Comparison of ENCODE assay signal across 8 mouse cellular contexts in genomic region chr2:119799181-119799960, GRCm38 (mm10). TPM values are rescaled to one million over a fixed set of nuclear protein-coding genes. Genes with fewer than 3 reads are reported as not detected.
DNase-seq lines count a peak whose midpoint lies in the region; ATAC-seq and TF ChIP-seq lines count a peak whose summit lies in the region.

No protein-coding gene starts in this region.

- H3K4me3 ChIP-seq in brown adipose tissue, adult 24 weeks (ENCODE audit: insufficient read depth, low read depth, low read length): peak overlapping the region; percentile 53
- peak overlapping the region; percentile 93 for H3K4me3 ChIP-seq in forebrain, embryonic 15.5 days
- peak overlapping the region; percentile 64 for H3K4me3 ChIP-seq in liver, postnatal 0 days (ENCODE audit: low read depth, low read length)

- H3K27me3 ChIP-seq in forebrain, embryonic 15.5 days: peaks cover 14% of the 10 kb centered on the region
- peaks cover 45% of the 10 kb centered on the region for H3K27me3 ChIP-seq in liver, postnatal 0 days (ENCODE audit: insufficient read depth, low read length)

- H3K4me1 ChIP-seq in brown adipose tissue, adult 24 weeks (ENCODE audit: control insufficient read depth, insufficient read depth, insufficient read length, low read length): no peaks in the 10 kb centered on the region
- peaks cover 47% of the 10 kb centered on the region for H3K4me1 ChIP-seq in forebrain, embryonic 15.5 days
- peaks cover 9% of the 10 kb centered on the region; the same call in 1 of the 2 replicates for H3K4me1 ChIP-seq in liver, postnatal 0 days (ENCODE audit: insufficient read depth)

- no peak overlapping the region for H3K27ac ChIP-seq in brown adipose tissue, adult 24 weeks (replicated peaks; ENCODE audit: low read depth, low read length)
- peak overlapping the region; percentile 37; the same call in 1 of the 2 replicates for H3K27ac ChIP-seq in forebrain, embryonic 15.5 days (replicated peaks)
- H3K27ac ChIP-seq in liver, postnatal 0 days (ENCODE audit: low read depth): no peak overlapping the region

- no peak for TF ChIP-seq EP300 in liver, postnatal 0 days (IDR thresholded peaks at IDR 0.05; ENCODE audit: low read depth)

- no peaks in the 10 kb centered on the region for H3K36me3 ChIP-seq in forebrain, embryonic 15.5 days
- H3K36me3 ChIP-seq in liver, postnatal 0 days (replicated peaks; ENCODE audit: insufficient read depth, low read length): no peaks in the 10 kb centered on the region

- WGBS in forebrain, embryonic 15.5 days: under 1% methylated on average over 61 of the region's 89 CpGs
- 2% methylated on average over 36 of the region's 89 CpGs for WGBS in liver, postnatal 0 days (ENCODE audit: insufficient replicate concordance)

- H3K4me2 ChIP-seq in forebrain, embryonic 15.5 days (replicated peaks): peak overlapping the region; percentile 99
- peak overlapping the region; percentile 99 for H3K4me2 ChIP-seq in liver, postnatal 0 days (ENCODE audit: low read depth, low read length)

- intact Hi-C loops in left cerebral cortex, postnatal 25 days (cut with DNase I): loop anchor here (1.0 to 2.0 kb wide), 2 partner anchors 74 to 97 kb away; partner anchors contain the start of gene Mga

- no peak for TF ChIP-seq CTCF in liver, postnatal 0 days (IDR thresholded peaks at IDR 0.05; ENCODE audit: low read depth)

- peak; percentile 63 for ATAC-seq in forebrain, embryonic 15.5 days (replicated peaks)
- peak; percentile 64 for ATAC-seq in liver, postnatal 0 days
- 0 out of 2 replicates have a peak, but pooled peaks have one; percentile 5 for ATAC-seq in neutrophil, adult 5-6 weeks (ENCODE audit: extremely low read depth, insufficient number of reproducible peaks, low FRiP score, poor library complexity, severe bottlenecking)

- no peaks in the 10 kb centered on the region for H3K9me3 ChIP-seq in forebrain, embryonic 15.5 days
- no peaks in the 10 kb centered on the region for H3K9me3 ChIP-seq in liver, postnatal 0 days (ENCODE audit: low read length)

- DNase-seq in left cerebral cortex, postnatal 25 days (ENCODE audit: low spot score in 2 of 2): peak; percentile 24 to 37
- no peak for DNase-seq in left cerebral cortex, adult 9 months (ENCODE audit: low spot score in 2 of 2)
- peak; percentile 63 for DNase-seq in induced T-regulatory cell, adult 2 months (ENCODE audit: low read depth)
- peak; percentile 44 for DNase-seq in liver, postnatal 0 days
- no peak for DNase-seq in c-Kit-positive CD71-positive TER-119-positive erythroid progenitor cells, embryonic 14.5 days (ENCODE audit: low spot score)

- peak overlapping the region; percentile 93 for H3K9ac ChIP-seq in forebrain, embryonic 15.5 days (replicated peaks)
- peak overlapping the region; percentile 57 for H3K9ac ChIP-seq in liver, postnatal 0 days (replicated peaks)

RNA-seq across cellular contexts. Expression of gene Tyro3, which starts 1.8 kb away (rescaled TPM):
- 100 to 1,000 TPM; 177 to 182 TPM for total RNA-seq in left cerebral cortex, postnatal 25 days (2021)
- polyA plus RNA-seq in brown adipose tissue, adult 24 weeks (2012; ENCODE audit: insufficient read depth, insufficient read length, missing spikeins): not detected in 2 replicates
- polyA plus RNA-seq in forebrain, embryonic 15.5 days (2015; fragmentation: Nextera tagmentation; extraction: Ambion mirVana): 15.9 and 17.9 TPM in 2 replicates
- 0.26 and 0.30 TPM in 2 replicates for polyA plus RNA-seq in liver, postnatal 0 days (2015; fragmentation: Nextera tagmentation; extraction: Ambion mirVana)
- 0.12 TPM in 1 of 2 replicates, not detected in the other for total RNA-seq in neutrophil, adult 5-6 weeks (2017)

RNA-seq across cellular contexts. Expression of gene Rpap1, which starts 12.0 kb away (rescaled TPM):
- total RNA-seq in left cerebral cortex, postnatal 25 days (2021): 10 to 100 TPM; 17.7 to 20.2 TPM
- polyA plus RNA-seq in brown adipose tissue, adult 24 weeks (2012; ENCODE audit: insufficient read depth, insufficient read length, missing spikeins): 4.8 and 6.0 TPM in 2 replicates
- polyA plus RNA-seq in forebrain, embryonic 15.5 days (2015; fragmentation: Nextera tagmentation; extraction: Ambion mirVana): 21.5 and 21.6 TPM in 2 replicates
- 3.7 and 3.9 TPM in 2 replicates for polyA plus RNA-seq in liver, postnatal 0 days (2015; fragmentation: Nextera tagmentation; extraction: Ambion mirVana)
- total RNA-seq in neutrophil, adult 5-6 weeks (2017): 10.5 and 11.9 TPM in 2 replicates

RNA-seq across cellular contexts. Expression of gene Ltk, which starts 39.1 kb away (rescaled TPM):
- total RNA-seq in left cerebral cortex, postnatal 25 days (2021): 10 to 100 TPM; 18.9 to 20.6 TPM
- polyA plus RNA-seq in brown adipose tissue, adult 24 weeks (2012; ENCODE audit: insufficient read depth, insufficient read length, missing spikeins): not detected in 2 replicates
- polyA plus RNA-seq in forebrain, embryonic 15.5 days (2015; fragmentation: Nextera tagmentation; extraction: Ambion mirVana): 0.33 and 0.51 TPM in 2 replicates
- polyA plus RNA-seq in liver, postnatal 0 days (2015; fragmentation: Nextera tagmentation; extraction: Ambion mirVana): 0.13 and 0.16 TPM in 2 replicates
- 2.3 and 2.4 TPM in 2 replicates for total RNA-seq in neutrophil, adult 5-6 weeks (2017)

RNA-seq across cellular contexts. Expression of gene Itpka, which starts 57.2 kb away (rescaled TPM):
- 100 to 1,000 TPM; 188 to 208 TPM for total RNA-seq in left cerebral cortex, postnatal 25 days (2021)
- polyA plus RNA-seq in brown adipose tissue, adult 24 weeks (2012; ENCODE audit: insufficient read depth, insufficient read length, missing spikeins): 7.7 and 10.6 TPM in 2 replicates
- polyA plus RNA-seq in forebrain, embryonic 15.5 days (2015; fragmentation: Nextera tagmentation; extraction: Ambion mirVana): 0.63 and 1.3 TPM in 2 replicates
- polyA plus RNA-seq in liver, postnatal 0 days (2015; fragmentation: Nextera tagmentation; extraction: Ambion mirVana): 2.7 and 3.6 TPM in 2 replicates
- total RNA-seq in neutrophil, adult 5-6 weeks (2017): 0.37 and 0.70 TPM in 2 replicates

Comparison
In these comparisons a context has a peak if more than half of its experiments do, and no peak if none do; other contexts are left out.
1. DNase-seq: peak in left cerebral cortex, postnatal 25 days (2 of 2), induced T-regulatory cell, adult 2 months (single experiment) and liver, postnatal 0 days (single experiment); none in left cerebral cortex, adult 9 months (0 of 2) and c-Kit-positive CD71-positive TER-119-positive erythroid progenitor cells, embryonic 14.5 days (single experiment).
2. ATAC-seq: peak in every context shown above with its lines; median percentile 64 in liver, postnatal 0 days; 63 in forebrain, embryonic 15.5 days; 5 in neutrophil, adult 5-6 weeks.
3. Peak in every context shown above with its lines, with median percentiles within 50 percentile points of each other: H3K4me3 ChIP-seq.